8 mouse cellular contexts compared by ENCODE assay signal in the genomic region with DNA sequence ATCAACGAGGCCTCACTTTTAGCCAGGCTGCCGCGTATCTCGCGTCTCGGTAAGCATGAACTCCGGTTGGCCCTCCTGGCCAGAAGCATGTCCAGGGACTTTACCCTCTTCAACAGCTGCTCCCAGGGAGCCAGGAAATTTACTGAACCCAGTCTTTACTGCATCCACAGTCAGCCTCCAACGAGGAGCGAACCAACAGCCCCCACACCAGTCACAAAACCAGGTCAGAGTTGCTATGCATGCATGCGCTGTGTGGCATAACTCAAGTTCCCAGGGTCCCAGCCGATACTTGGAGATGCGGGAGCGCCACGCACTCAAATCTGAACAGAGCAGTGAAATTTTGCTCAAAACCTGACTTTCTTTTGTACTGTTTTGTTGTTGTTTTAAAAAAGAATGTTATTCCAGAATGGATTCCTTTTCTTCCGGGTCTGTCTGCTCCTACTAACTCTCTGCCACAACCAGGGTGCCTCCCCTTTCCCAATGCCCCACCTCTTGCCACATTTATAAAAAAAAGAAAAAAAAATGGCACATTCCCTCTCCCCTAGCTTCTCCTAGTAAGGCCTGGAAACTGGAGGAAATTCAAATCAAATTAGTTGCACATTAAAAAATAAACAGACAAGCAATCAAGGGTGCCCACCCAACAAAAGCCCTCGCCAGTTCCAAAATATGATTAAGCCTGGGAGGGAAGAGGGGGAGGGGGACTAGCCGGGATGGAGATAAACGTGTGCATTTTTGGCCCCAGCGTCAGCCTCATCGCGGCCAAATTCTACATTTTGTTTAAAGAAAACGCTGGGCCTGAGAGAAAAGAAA. TPM values are rescaled to one million over a fixed set of nuclear protein-coding genes. Genes with fewer than 3 reads are reported as not detected.
A peak's percentile ranks its signal among the peaks of the same experiment; 100 is the strongest.
DNase-seq lines count a peak whose midpoint lies in the region; ATAC-seq and TF ChIP-seq lines count a peak whose summit lies in the region.

No protein-coding gene starts in this region.

- peak overlapping the region; percentile 47 for H3K4me3 ChIP-seq in cerebellum, adult 2 months (replicated peaks; ENCODE audit: insufficient read depth, low read depth, low read length)
- H3K4me3 ChIP-seq in hindbrain, embryonic 10.5 days: peak overlapping the region; percentile 75
- peak overlapping the region; percentile 86 for H3K4me3 ChIP-seq in limb, embryonic 12.5 days (replicated peaks)
- H3K4me3 ChIP-seq in midbrain, postnatal 0 days (ENCODE audit: low read depth, low read length): peak overlapping the region; percentile 93

- H3K36me3 ChIP-seq in hindbrain, embryonic 10.5 days: no peaks in the 10 kb centered on the region
- H3K36me3 ChIP-seq in limb, embryonic 12.5 days: no peaks in the 10 kb centered on the region
- no peaks in the 10 kb centered on the region for H3K36me3 ChIP-seq in midbrain, postnatal 0 days (ENCODE audit: insufficient read depth, low read length)

- H3K4me2 ChIP-seq in limb, embryonic 12.5 days: peak overlapping the region; percentile 72
- H3K4me2 ChIP-seq in midbrain, postnatal 0 days (ENCODE audit: low read depth, low read length, poor library complexity, severe bottlenecking): peak overlapping the region; percentile 82

- no peaks in the 10 kb centered on the region for H3K27me3 ChIP-seq in cerebellum, adult 2 months (ENCODE audit: control insufficient read depth, insufficient read depth, low read length)
- peaks cover 4% of the 10 kb centered on the region; the same call in 1 of the 2 replicates for H3K27me3 ChIP-seq in hindbrain, embryonic 10.5 days (ENCODE audit: insufficient read depth, poor library complexity, severe bottlenecking)
- H3K27me3 ChIP-seq in limb, embryonic 12.5 days: no peaks in the 10 kb centered on the region
- no peaks in the 10 kb centered on the region for H3K27me3 ChIP-seq in midbrain, postnatal 0 days (ENCODE audit: insufficient read depth, low read length)

- TF ChIP-seq CTCF in cerebellum, adult 2 months (IDR thresholded peaks at IDR 0.05; ENCODE audit: borderline replicate concordance, insufficient read depth, low read depth, low read length): no peak
- TF ChIP-seq CTCF in midbrain, postnatal 0 days (IDR thresholded peaks at IDR 0.05): no peak

- TF ChIP-seq POLR2A in cerebellum, adult 2 months (IDR thresholded peaks at IDR 0.05; ENCODE audit: borderline replicate concordance, insufficient read depth, low read length): no peak

- DNase-seq in cerebellum, adult 2 months: no peak
- no peak for DNase-seq in cerebellum, postnatal 36 days
- peak; percentile 58 for DNase-seq in embryo, embryonic 9.5 days (ENCODE audit: extremely low spot score)
- DNase-seq in hindbrain, embryonic 10.5 days (ENCODE audit: low spot score): peak; percentile 39
- peak; percentile 18 for DNase-seq in midbrain, postnatal 0 days (ENCODE audit: low spot score)
- DNase-seq in thymus, postnatal 25 days: no peak

- no peak overlapping the region for H3K27ac ChIP-seq in cerebellum, adult 2 months (ENCODE audit: insufficient read depth, low read length)
- H3K27ac ChIP-seq in hindbrain, embryonic 10.5 days: peak overlapping the region; percentile 96
- peak overlapping the region; percentile 98 for H3K27ac ChIP-seq in limb, embryonic 12.5 days
- H3K27ac ChIP-seq in midbrain, postnatal 0 days (ENCODE audit: low read depth, low read length): peak overlapping the region; percentile 79; the same call in 1 of the 2 replicates

- WGBS in cerebellum, adult 2 months: 56% methylated on average over 22 of the region's 22 CpGs
- WGBS in hindbrain, embryonic 10.5 days: under 1% methylated on average over 22 of the region's 22 CpGs
- 1% methylated on average over 22 of the region's 22 CpGs for WGBS in limb, embryonic 12.5 days
- 8% methylated on average over 22 of the region's 22 CpGs for WGBS in midbrain, postnatal 0 days

- H3K9ac ChIP-seq in limb, embryonic 12.5 days (replicated peaks): peak overlapping the region; percentile 93
- peak overlapping the region; percentile 83; the same call in 1 of the 2 replicates for H3K9ac ChIP-seq in midbrain, postnatal 0 days (replicated peaks; ENCODE audit: low read length, poor library complexity, severe bottlenecking)

- no peak for ATAC-seq in limb, embryonic 12.5 days (ENCODE audit: insufficient number of reproducible peaks, insufficient read depth, low FRiP score, low TSS enrichment, low read depth)
- no peak for ATAC-seq in midbrain, postnatal 0 days (ENCODE audit: low FRiP score)
- no peak for ATAC-seq in megakaryocyte-erythroid progenitor cell, adult 5-6 weeks (replicated peaks; ENCODE audit: low FRiP score, low TSS enrichment, poor library complexity, severe bottlenecking)

- no peaks in the 10 kb centered on the region for H3K9me3 ChIP-seq in hindbrain, embryonic 10.5 days
- no peaks in the 10 kb centered on the region for H3K9me3 ChIP-seq in limb, embryonic 12.5 days
- H3K9me3 ChIP-seq in midbrain, postnatal 0 days (ENCODE audit: low read length): no peaks in the 10 kb centered on the region

- no peaks in the 10 kb centered on the region for H3K4me1 ChIP-seq in cerebellum, adult 2 months (ENCODE audit: control insufficient read depth, insufficient read depth, low read length)
- H3K4me1 ChIP-seq in hindbrain, embryonic 10.5 days (replicated peaks): peaks cover 43% of the 10 kb centered on the region
- H3K4me1 ChIP-seq in limb, embryonic 12.5 days (replicated peaks): peaks cover 39% of the 10 kb centered on the region
- H3K4me1 ChIP-seq in midbrain, postnatal 0 days (ENCODE audit: insufficient read depth, low read length): no peaks in the 10 kb centered on the region

RNA-seq across cellular contexts. Expression of gene Fndc3b, which starts 1.8 kb away (rescaled TPM):
- polyA plus RNA-seq in cerebellum, adult 2 months (2012; rRNA removed): 4.1 and 5.3 TPM in 2 replicates
- 9.4 and 11.2 TPM in 2 replicates for polyA plus RNA-seq in hindbrain, embryonic 10.5 days (2016; fragmentation: Nextera tagmentation; extraction: Ambion mirVana)
- polyA plus RNA-seq in limb, embryonic 12.5 days (2016; fragmentation: Nextera tagmentation; extraction: Ambion mirVana): 20.3 and 23.0 TPM in 2 replicates
- 13.4 and 16.7 TPM in 2 replicates for total RNA-seq in midbrain, postnatal 0 days (2014; rRNA removed)
- 5.1 and 7.6 TPM in 2 replicates for polyA plus RNA-seq in midbrain, postnatal 0 days (2015; fragmentation: Nextera tagmentation; extraction: Ambion mirVana)
- 0.96 and 2.8 TPM in 2 replicates for total RNA-seq in megakaryocyte-erythroid progenitor cell, adult 5-6 weeks (2014; fragmentation: Nextera tagmentation)
- total RNA-seq in megakaryocyte-erythroid progenitor cell, adult 5-6 weeks (2017): 0.28 and 1.3 TPM in 2 replicates

Comparison
In these comparisons a context has a peak if more than half of its experiments do, and no peak if none do; other contexts are left out.
1. DNase-seq: peak in embryo, embryonic 9.5 days (single experiment), hindbrain, embryonic 10.5 days (single experiment) and midbrain, postnatal 0 days (single experiment); none in cerebellum, adult 2 months (0 of 2), cerebellum, postnatal 36 days (0 of 2) and thymus, postnatal 25 days (single experiment).
2. Peak in every context shown above with its lines, with median percentiles within 50 percentile points of each other: H3K4me3 ChIP-seq.